Mouse (Mus musculus) forebrain, embryonic 13.5 days (tissue): ENCODE data around the gene Cfd. TPM values are rescaled to one million over a fixed set of nuclear protein-coding genes. Genes with fewer than 3 reads are reported as not detected.

Experiments used
- ATAC-seq: fragments of 200-750 bp; cut with Nextera tagmentation; 2 replicates; pipeline ENCODE4 v1.8.0; 2017
- H3K27ac ChIP-seq: fragments of 300-500 bp; sonication (generic); 2 replicates; pipeline ENCODE4 v1.5.1; 2015; ENCODE audit warnings: inconsistent platforms, mild to moderate bottlenecking, moderate library complexity
- H3K27me3 ChIP-seq: fragments of 300-500 bp; sonication (generic); 2 replicates; pipeline ENCODE4 v1.6.1; 2015; ENCODE audit warnings: mild to moderate bottlenecking, inconsistent platforms
- H3K36me3 ChIP-seq: fragments of 300-500 bp; sonication (generic); 2 replicates; pipeline ENCODE4 v1.6.1; 2015; ENCODE audit warnings: mild to moderate bottlenecking, inconsistent platforms; ENCODE audit not compliant: poor library complexity, severe bottlenecking
- H3K4me1 ChIP-seq: fragments of 300-500 bp; sonication (generic); 2 replicates; pipeline ENCODE4 v1.6.1; 2015; ENCODE audit warnings: inconsistent platforms
- H3K4me2 ChIP-seq: fragments of 300-500 bp; sonication (generic); 2 replicates; pipeline ENCODE4 v1.6.1; 2015; ENCODE audit warnings: inconsistent platforms, mild to moderate bottlenecking, moderate library complexity
- H3K4me3 ChIP-seq: fragments of 300-500 bp; sonication (generic); 2 replicates; pipeline ENCODE4 v1.5.1; 2015; ENCODE audit warnings: mild to moderate bottlenecking, inconsistent platforms
- H3K9ac ChIP-seq: fragments of 300-500 bp; sonication (generic); 2 replicates; pipeline ENCODE4 v1.6.1; 2015; ENCODE audit warnings: mild to moderate bottlenecking, inconsistent platforms
- H3K9me3 ChIP-seq: fragments of 300-500 bp; sonication (generic); replicated peaks from 2 replicates; pipeline ENCODE4 v1.6.1; 2016; ENCODE audit warnings: inconsistent platforms
- whole genome bisulfite sequencing: fragments of 180-500 bp; shearing (Covaris S2); methylation state at CpG from one replicate; pipeline ENCODE4 v1.1.7; 2015; 5-methylcytosine and 5-hydroxymethylcytosine counted together
- polyA plus RNA-seq: library from polyadenylated mRNA; unstranded; fragments of >200 nt; fragmentation: Nextera tagmentation; extraction: Ambion mirVana; gene quantifications from 2 replicates; pipeline ENCODE4 v1.2.1, GENCODE M21; 2015

Cfd gene
- polyA plus RNA-seq, 1 experiment from 2014 or later: not detected

DNA sequence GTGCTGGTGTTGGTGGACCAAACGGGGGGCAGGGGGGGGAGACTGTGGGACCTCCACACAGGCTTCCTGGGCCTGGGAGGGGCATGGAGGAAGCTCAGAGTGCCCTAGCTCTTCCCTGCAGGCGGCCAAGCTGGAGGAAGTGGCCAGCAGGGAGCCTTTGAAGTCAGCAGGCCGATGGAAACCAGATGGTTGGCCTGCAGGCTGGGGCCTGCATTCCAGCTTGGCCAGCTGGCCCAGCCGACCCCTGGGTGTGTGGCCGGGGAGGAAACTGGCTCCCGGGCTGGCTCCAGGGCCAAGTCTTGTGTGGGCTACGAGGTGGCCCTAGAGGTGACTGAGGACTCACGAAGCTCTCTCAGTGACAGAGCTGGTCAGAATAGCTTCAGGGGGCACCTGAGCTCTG lies 42.1 kb downstream of the Cfd start:
- 26% methylated on average over 8 of the region's 8 CpGs for WGBS
- no peak overlapping the region for H3K4me3 ChIP-seq
- H3K9ac ChIP-seq: peak overlapping the region; percentile 37; the same call in 1 of the 2 replicates
- peaks cover 48% of the 10 kb centered on the region for H3K4me1 ChIP-seq
- H3K27me3 ChIP-seq: no peaks in the 10 kb centered on the region
- H3K27ac ChIP-seq: peak overlapping the region; percentile 25; the same call in 1 of the 2 replicates
- peak overlapping the region; percentile 22 for H3K4me2 ChIP-seq
- H3K9me3 ChIP-seq: no peaks in the 10 kb centered on the region
- ATAC-seq: no peak
- peaks cover 26% of the 10 kb centered on the region for H3K36me3 ChIP-seq

DNA sequence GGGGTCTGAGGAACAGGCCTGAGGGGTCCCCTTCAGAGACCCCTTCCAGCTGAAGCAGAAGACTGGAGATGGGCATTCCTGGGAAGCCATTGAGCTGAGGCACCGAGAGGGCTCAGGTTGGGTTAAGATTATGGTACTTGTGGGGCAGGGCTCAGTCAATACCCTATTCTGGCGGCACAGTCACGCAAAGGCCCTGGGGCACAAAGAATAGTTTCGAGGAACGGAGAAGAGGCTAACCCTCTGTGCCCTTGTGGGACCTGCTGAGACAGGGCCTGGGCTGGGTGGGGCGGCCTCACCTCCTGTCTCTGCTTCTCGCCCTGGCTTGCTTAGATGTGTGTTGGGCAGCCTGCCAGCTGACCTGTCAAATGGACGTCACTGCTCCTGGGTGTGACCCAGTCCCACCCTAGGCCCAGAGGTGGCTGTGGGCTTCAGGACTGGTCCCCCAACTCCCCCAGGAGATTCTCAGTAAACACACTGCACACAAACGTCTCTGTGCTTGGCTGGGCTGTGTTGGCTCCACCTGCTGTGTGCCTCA lies 42.6 kb downstream of the Cfd start:
- Histone ChIP-seq H3K9ac (no peak overlapping the region), H3K27ac (0 out of 2 replicates have a peak overlapping the region, but pooled peaks have one; percentile 10)

DNA sequence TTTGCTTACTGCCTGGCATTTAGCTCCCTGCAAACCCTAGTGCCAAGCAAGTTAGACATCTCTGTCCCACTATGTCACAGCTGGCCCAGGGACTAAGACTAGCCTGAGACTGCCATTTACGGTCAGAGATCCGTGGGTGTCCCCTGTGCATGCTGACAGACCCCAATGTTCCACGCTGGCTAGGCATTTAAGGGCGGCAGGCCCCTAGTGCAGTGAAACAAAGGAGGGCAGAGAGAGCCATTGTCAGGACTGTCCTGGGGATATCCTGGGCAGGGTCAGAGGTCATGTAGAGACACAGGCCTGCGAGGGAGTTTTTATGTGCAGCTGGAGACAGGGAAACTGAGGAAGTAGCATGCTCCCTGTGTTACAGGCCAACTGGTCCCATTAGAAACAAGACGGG lies 43.2 kb downstream of the Cfd start:
- H3K4me1 ChIP-seq: peaks cover 42% of the 10 kb centered on the region
- H3K27ac ChIP-seq: peak overlapping the region; percentile 55; the same call in 1 of the 2 replicates
- peaks cover 26% of the 10 kb centered on the region for H3K36me3 ChIP-seq
- H3K9ac ChIP-seq: no peak overlapping the region
- no peak overlapping the region for H3K4me3 ChIP-seq
- WGBS: 32% methylated on average over 6 of the region's 6 CpGs
- H3K27me3 ChIP-seq: no peaks in the 10 kb centered on the region
- no peak for ATAC-seq
- H3K9me3 ChIP-seq: no peaks in the 10 kb centered on the region
- no peak overlapping the region for H3K4me2 ChIP-seq

More for the DNA sequence above, 42.6 kb downstream of the Cfd start:
- no peaks in the 10 kb centered on the region for H3K9me3 ChIP-seq
- H3K4me1 ChIP-seq: peaks cover 46% of the 10 kb centered on the region
- no peaks in the 10 kb centered on the region for H3K27me3 ChIP-seq
- no peak for ATAC-seq
- WGBS: 77% methylated on average over 9 of the region's 9 CpGs
- H3K4me2 ChIP-seq: no peak overlapping the region
- H3K36me3 ChIP-seq: peaks cover 26% of the 10 kb centered on the region
- H3K4me3 ChIP-seq: no peak overlapping the region

DNA sequence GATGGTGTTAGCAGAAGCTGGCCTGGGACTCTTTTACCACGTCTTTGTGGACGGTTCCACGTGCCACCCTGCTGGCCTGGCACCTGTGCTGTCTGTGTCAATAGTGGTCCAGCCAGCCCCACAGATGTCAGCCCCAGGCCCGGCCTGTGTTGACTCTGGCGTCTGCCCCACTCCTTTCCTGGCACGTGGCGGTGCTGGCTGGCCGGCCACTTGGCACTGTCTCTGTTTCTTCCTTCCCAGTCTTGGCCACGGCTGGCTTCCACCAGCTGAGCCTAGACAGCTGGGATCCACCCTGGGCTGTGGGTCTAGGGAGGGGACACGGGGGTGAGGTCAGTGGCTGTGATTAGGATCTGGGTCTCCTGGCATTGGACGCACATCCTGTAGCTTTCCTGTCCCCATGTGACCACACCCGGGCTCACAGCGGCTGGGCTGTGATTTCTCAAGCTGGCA lies 43.6 kb downstream of the Cfd start:
- ATAC-seq: no peak
- Histone ChIP-seq H3K27ac (peak overlapping the region; percentile 55; the same call in 1 of the 2 replicates), H3K4me2 (no peak overlapping the region), H3K9ac (no peak overlapping the region), H3K36me3 (peaks cover 26% of the 10 kb centered on the region), H3K4me3 (no peak overlapping the region), H3K9me3 (no peaks in the 10 kb centered on the region), H3K4me1 (peaks cover 37% of the 10 kb centered on the region), H3K27me3 (no peaks in the 10 kb centered on the region)
- 74% methylated on average over 13 of the region's 13 CpGs for WGBS

DNA sequence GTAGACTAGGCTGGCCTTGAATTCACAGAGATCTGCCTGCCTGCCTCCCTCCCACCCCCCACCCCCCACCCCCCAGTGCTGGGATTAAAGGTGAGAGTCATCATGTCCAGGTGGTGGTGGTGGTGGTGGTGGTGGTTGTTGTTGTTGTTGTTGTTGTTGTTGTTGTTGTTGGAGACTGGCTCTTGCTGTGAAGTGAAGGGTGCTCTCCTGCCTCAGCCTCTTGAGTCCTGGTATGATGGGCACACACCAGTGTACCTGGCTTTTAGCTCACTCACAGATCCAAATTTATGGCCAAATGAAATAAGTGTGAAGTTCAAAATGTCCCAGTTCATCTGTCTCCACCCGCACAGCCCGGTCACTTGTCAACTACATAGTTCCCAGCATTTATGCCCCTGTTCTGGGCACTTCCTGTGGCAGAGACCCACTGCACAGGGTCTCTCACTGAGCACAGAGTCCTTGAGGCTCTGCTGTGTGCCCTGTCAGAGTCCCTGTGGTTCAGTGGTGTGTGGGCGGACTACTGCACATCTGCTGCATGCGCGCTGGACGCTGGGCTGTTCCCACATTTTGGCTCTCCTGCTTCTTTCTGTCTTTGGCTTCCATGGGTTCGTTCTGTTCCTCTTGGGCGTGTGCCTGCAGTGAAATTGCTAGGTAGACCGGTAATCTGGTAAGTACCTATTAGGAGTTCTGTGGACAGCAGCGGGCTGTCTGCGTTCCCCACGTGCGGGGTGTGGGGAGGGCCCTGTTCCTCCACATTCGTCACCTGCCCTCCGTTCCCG lies 44.3 kb downstream of the Cfd start:
- no peaks in the 10 kb centered on the region for H3K27me3 ChIP-seq
- H3K4me2 ChIP-seq: no peak overlapping the region
- H3K4me3 ChIP-seq: no peak overlapping the region
- H3K9ac ChIP-seq: no peak overlapping the region
- H3K9me3 ChIP-seq: no peaks in the 10 kb centered on the region
- peaks cover 26% of the 10 kb centered on the region for H3K36me3 ChIP-seq
- H3K27ac ChIP-seq: 0 out of 2 replicates have a peak overlapping the region, but pooled peaks have one; percentile 15
- WGBS: 93% methylated on average over 16 of the region's 16 CpGs
- H3K4me1 ChIP-seq: peaks cover 32% of the 10 kb centered on the region
- no peak for ATAC-seq

DNA sequence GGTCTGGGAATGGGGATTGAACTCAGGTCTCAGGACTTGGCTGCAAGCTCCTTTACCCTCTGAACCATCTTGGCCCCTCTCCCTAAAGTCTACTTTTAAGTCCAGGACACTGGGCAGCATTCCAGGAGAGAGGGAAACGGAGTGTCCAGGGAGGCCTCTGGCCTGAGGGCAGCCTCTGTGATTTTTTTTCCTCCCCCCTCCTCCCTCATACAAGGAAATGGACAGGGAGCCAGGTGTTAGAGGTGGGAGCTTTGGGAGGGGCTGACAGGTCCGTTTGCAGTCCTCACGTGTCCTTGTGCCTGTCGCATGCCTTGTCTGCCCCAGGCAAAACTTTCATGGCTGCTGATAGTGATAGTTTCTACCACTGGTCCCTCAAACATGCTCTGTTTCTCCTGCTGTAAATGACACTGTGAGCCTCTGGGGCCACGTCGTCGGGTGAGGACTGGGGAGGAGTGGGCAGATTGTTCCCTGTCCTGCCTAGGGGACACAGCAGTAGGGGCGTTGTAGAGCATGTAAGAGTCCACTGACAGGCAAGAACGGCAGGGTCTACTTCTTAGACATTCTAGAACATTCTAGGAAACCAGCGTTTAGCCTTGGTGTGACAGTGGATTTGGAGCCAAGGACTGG lies 45.7 kb downstream of the Cfd start:
- peaks cover 27% of the 10 kb centered on the region for H3K4me1 ChIP-seq
- H3K9ac ChIP-seq: peak overlapping the region; percentile 8; the same call in 1 of the 2 replicates
- H3K27me3 ChIP-seq: no peaks in the 10 kb centered on the region
- peaks cover 16% of the 10 kb centered on the region for H3K36me3 ChIP-seq
- WGBS: 83% methylated on average over 10 of the region's 10 CpGs
- no peak overlapping the region for H3K4me2 ChIP-seq
- no peak overlapping the region for H3K27ac ChIP-seq
- H3K9me3 ChIP-seq: no peaks in the 10 kb centered on the region
- no peak overlapping the region for H3K4me3 ChIP-seq
- ATAC-seq: no peak

DNA sequence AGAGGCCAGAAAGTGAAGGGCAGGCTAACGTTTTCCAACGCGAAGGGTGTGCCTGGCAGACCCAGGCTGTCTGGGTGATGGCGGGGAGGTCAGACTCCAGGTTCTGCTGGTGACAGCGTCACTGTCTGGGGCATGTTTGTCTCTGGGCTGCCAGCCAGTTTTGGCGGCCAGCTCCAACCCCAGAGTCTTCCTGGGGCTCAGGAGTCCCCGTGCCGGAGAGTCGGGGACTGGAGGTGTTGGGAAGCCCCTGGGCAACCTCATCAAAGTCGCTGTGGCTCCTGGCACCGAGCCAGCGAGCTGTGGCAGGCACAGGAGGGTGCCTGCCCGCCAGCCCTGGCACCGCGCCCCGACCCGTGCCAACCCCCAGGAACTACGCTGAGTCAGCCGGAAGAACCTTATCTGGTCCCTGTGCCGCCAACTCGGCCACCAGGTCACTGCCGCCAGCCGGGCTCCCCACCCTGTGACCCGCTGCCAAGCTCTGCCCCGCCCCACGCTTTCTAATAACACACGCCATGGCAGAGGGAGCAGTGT lies 46.3 kb downstream of the Cfd start:
- peaks cover 27% of the 10 kb centered on the region for H3K4me1 ChIP-seq
- no peaks in the 10 kb centered on the region for H3K9me3 ChIP-seq
- no peaks in the 10 kb centered on the region for H3K27me3 ChIP-seq
- H3K4me3 ChIP-seq: no peak overlapping the region
- no peak overlapping the region for H3K27ac ChIP-seq
- no peak for ATAC-seq
- H3K4me2 ChIP-seq: no peak overlapping the region
- H3K9ac ChIP-seq: peak overlapping the region; percentile 8; the same call in 1 of the 2 replicates
- WGBS: 67% methylated on average over 27 of the region's 27 CpGs
- peaks cover 16% of the 10 kb centered on the region for H3K36me3 ChIP-seq

DNA sequence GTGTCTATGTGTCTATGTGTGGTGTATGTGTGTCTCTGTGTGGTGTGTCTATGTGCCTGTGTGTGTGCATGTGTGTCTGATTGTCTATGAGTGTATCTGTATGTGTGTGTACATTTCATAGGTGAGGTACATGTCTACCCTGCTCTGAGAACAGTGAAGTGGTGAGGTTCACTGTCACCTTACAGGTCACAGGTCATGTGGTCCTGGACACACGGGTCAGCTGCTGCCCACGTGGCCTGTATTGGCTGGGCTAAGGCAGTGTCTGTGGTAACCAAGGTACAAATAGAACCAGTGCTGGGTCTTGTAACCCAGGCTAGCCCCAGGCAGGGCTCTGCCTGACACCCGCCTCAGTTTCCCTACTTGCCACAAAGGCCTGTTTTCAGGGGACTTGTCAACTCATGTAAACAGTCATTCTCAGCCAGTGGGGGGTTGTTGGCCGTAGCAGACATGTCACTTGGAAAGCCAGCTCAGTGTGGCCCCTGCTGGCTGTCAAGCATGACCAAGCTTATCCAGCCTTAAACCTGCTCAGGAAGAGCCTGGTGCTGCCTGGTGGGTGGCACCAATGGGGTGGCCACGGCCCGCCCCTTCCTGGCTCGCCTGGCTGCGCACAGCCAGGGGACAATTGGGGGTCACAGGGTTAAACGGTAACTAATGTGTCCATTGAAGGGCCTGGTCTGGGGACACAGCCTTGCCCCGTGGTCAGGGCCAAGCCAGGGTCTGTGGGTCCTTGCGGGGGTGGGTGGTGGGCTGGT lies 47.3 kb downstream of the Cfd start:
- Histone ChIP-seq H3K27ac (no peak overlapping the region), H3K4me2 (no peak overlapping the region), H3K4me1 (peaks cover 21% of the 10 kb centered on the region), H3K9ac (no peak overlapping the region), H3K27me3 (no peaks in the 10 kb centered on the region), H3K36me3 (peaks cover 10% of the 10 kb centered on the region), H3K9me3 (no peaks in the 10 kb centered on the region), H3K4me3 (no peak overlapping the region)
- WGBS: 76% methylated on average over 11 of the region's 11 CpGs
- no peak for ATAC-seq

DNA sequence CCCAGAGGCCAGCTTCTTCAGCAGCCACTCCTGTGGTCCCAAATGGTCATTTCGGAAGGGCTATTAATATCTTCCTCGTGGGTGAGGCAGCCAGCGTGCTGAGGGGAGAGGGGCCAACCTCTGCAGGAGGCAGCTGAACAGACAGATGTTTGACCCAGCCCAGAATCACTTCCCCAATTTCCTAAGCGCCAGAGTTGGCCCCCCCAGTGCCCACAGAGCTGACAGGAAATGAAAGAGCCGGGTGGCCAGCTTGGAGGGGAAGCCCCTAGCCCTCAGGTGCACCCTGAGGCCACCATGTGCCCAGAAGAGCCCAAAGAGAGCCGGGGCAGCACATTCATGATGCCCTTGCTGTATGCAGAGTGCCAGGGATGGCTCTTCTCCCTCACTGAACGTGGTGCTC lies 50.1 kb downstream of the Cfd start:
- no peak overlapping the region for H3K9ac ChIP-seq
- H3K36me3 ChIP-seq: peaks cover 10% of the 10 kb centered on the region
- no peak overlapping the region for H3K4me3 ChIP-seq
- WGBS: 73% methylated on average over 7 of the region's 7 CpGs
- H3K4me1 ChIP-seq: peaks cover 21% of the 10 kb centered on the region
- no peak for ATAC-seq
- H3K9me3 ChIP-seq: no peaks in the 10 kb centered on the region
- no peak overlapping the region for H3K4me2 ChIP-seq
- H3K27me3 ChIP-seq: no peaks in the 10 kb centered on the region
- H3K27ac ChIP-seq: no peak overlapping the region
